Mouse (Mus musculus) fibroblast of lung, adult 2 months (primary cell): ENCODE measurements around the gene Helz.

Experiments used
- DNase-seq: peaks from one replicate; pipeline ENCODE4 v3.0.0-alpha.2; 2011; ENCODE audit warnings: low read depth

Gene Helz

GRCm38 (mm10) chr11:107724603-107725002, 176.9 kb downstream of the Helz start:
- no peak for DNase-seq

- peak; percentile 7 for DNase-seq
Observed at GRCm38 (mm10) chr11:107728073-107728863, 180.5 kb downstream of the Helz start.

- DNase-seq: no peak
Observed at GRCm38 (mm10) chr11:107729141-107729540, 181.4 kb downstream of the Helz start.

GRCm38 (mm10) chr11:107730940-107731339, 183.2 kb downstream of the Helz start:
- peak; percentile 5 for DNase-seq

- peak; percentile 50 for DNase-seq
Observed at GRCm38 (mm10) chr11:107731498-107731897, 183.8 kb downstream of the Helz start.

- DNase-seq: no peak
Observed at GRCm38 (mm10) chr11:107734133-107734532, 186.4 kb downstream of the Helz start.

- DNase-seq: no peak
Observed at GRCm38 (mm10) chr11:107737886-107738285, 190.2 kb downstream of the Helz start.

- no peak for DNase-seq
Observed at GRCm38 (mm10) chr11:107738418-107739099, 190.8 kb downstream of the Helz start.

- no peak for DNase-seq
Observed at GRCm38 (mm10) chr11:107743100-107743499, 195.4 kb downstream of the Helz start.
